Mouse (Mus musculus): ENCODE data around the gene Rhof.

GRCm38 (mm10) chr5:123159446-123159845 lies 27.0 kb upstream of the Rhof start:
- TF ChIP-seq E2F4 (IDR thresholded peaks at IDR 0.05; ENCODE audit: insufficient read depth): no peak
- no peak for TF ChIP-seq MAX (IDR thresholded peaks at IDR 0.05; ENCODE audit: low read depth)
- TF ChIP-seq POLR2A (IDR thresholded peaks at IDR 0.05; ENCODE audit: insufficient read length, low read depth): no peak
- no peak for TF ChIP-seq USF1 (IDR thresholded peaks at IDR 0.05; ENCODE audit: low read depth)
- no peak for TF ChIP-seq POLR2AphosphoS2 (IDR thresholded peaks at IDR 0.05; ENCODE audit: insufficient read length, low read depth)
- no peak for TF ChIP-seq TCF12 (IDR thresholded peaks at IDR 0.05; ENCODE audit: insufficient read depth, poor library complexity, severe bottlenecking)
- TF ChIP-seq MYOG (IDR thresholded peaks at IDR 0.05; ENCODE audit: control insufficient read depth in 1 of 3, insufficient read depth in 1 of 3, insufficient read length in 2 of 3, low read depth in 2 of 3): no peak
- TF ChIP-seq TCF3 (IDR thresholded peaks at IDR 0.05; ENCODE audit: insufficient read length, low read depth): no peak

All from myocyte (in vitro differentiated cells).